Mouse (Mus musculus) spleen, adult 2 months (tissue): ENCODE measurements around the gene Nrxn1. TPM values are rescaled to one million over a fixed set of nuclear protein-coding genes. Genes with fewer than 3 reads are reported as not detected.

Source experiments
- DNase-seq, 2 experiments: peaks; one replicate each; pipeline versions ENCODE4 v3.0.0 to v3.0.0-alpha.2; 2012 to 2021; ENCODE audit warnings: low spot score in 2 of 2, low read depth in 1 of 2
- H3K27ac ChIP-seq: fragments of 200-500 bp; 2 replicates; pipeline ENCODE4 v1.5.1; 2012; ENCODE audit warnings: low read length, inconsistent platforms; ENCODE audit not compliant: insufficient read depth
- H3K27me3 ChIP-seq: fragments of 200-500 bp; 2 replicates; pipeline ENCODE4 v1.6.1; 2012; ENCODE audit warnings: mild to moderate bottlenecking, moderate library complexity, low read length, inconsistent platforms; ENCODE audit not compliant: control insufficient read depth, insufficient read depth
- H3K36me3 ChIP-seq: fragments of 200-500 bp; 2 replicates; pipeline ENCODE4 v1.6.1; 2012; ENCODE audit warnings: mild to moderate bottlenecking, low read length, inconsistent platforms; ENCODE audit not compliant: control insufficient read depth, insufficient read depth
- H3K4me1 ChIP-seq: fragments of 200-500 bp; 2 replicates; pipeline ENCODE4 v1.6.1; 2011; ENCODE audit warnings: inconsistent platforms; ENCODE audit not compliant: control insufficient read depth, insufficient read depth, insufficient read length
- H3K4me3 ChIP-seq: fragments of 200-500 bp; 2 replicates; pipeline ENCODE4 v1.5.1; 2011; ENCODE audit warnings: mild to moderate bottlenecking, inconsistent platforms; ENCODE audit not compliant: insufficient read depth, insufficient read length; ENCODE audit errors: extremely low read depth
- CTCF ChIP-seq: fragments of 200-500 bp; IDR thresholded peaks from 2 replicates; pipeline ENCODE4 v1.5.1; 2011; ENCODE audit warnings: mild to moderate bottlenecking, inconsistent platforms; ENCODE audit not compliant: insufficient read depth, insufficient read length, insufficient replicate concordance; ENCODE audit errors: extremely low read depth
- POLR2A ChIP-seq: fragments of 200-500 bp; IDR thresholded peaks from 2 replicates; pipeline ENCODE4 v1.6.1; 2011; ENCODE audit warnings: low read depth, low read length, inconsistent platforms
- WGBS: fragments of 180-500 bp; shearing (Covaris S2); methylation state at CpG from one replicate; pipeline ENCODE4 v1.1.7; 2018; 5-methylcytosine and 5-hydroxymethylcytosine counted together
- polyA plus RNA-seq: library from polyadenylated mRNA; depleted of rRNA; stranded (reverse); fragments of >200 nt; gene quantifications from 2 replicates; pipeline ENCODE4 v1.2.3, GENCODE M21; 2012

Nrxn1 gene
- polyA plus RNA-seq, 1 experiment = 0.50 TPM

- DNase-seq = no peak
- Histone ChIP-seq H3K27me3 (no peaks in the 10 kb centered on the region), H3K4me3 (no peak overlapping the region), H3K4me1 (no peaks in the 10 kb centered on the region), H3K27ac (no peak overlapping the region), H3K36me3 (no peaks in the 10 kb centered on the region)
- TF ChIP-seq CTCF = no peak
- TF ChIP-seq POLR2A = no peak
These were observed 884.3 kb downstream of the Nrxn1 start for GRCm38 (mm10) chr17:90208547-90208946.

GRCm38 (mm10) chr17:90207617-90208016 is 885.3 kb downstream of the Nrxn1 start:
- DNase-seq = no peak
- Histone ChIP-seq H3K27ac (no peak overlapping the region), H3K4me3 (no peak overlapping the region), H3K27me3 (no peaks in the 10 kb centered on the region), H3K4me1 (no peaks in the 10 kb centered on the region), H3K36me3 (no peaks in the 10 kb centered on the region)
- TF ChIP-seq POLR2A (no peak), CTCF (no peak)
- 87% methylated on average over 5 of the region's 5 CpGs for WGBS

- H3K27ac ChIP-seq = no peak overlapping the region
- H3K36me3 ChIP-seq = no peaks in the 10 kb centered on the region
- TF ChIP-seq CTCF (no peak), POLR2A (no peak)
- no peaks in the 10 kb centered on the region for H3K4me1 ChIP-seq
- no peak for DNase-seq
- no peaks in the 10 kb centered on the region for H3K27me3 ChIP-seq
- no peak overlapping the region for H3K4me3 ChIP-seq
These were observed 888.9 kb downstream of the Nrxn1 start for GRCm38 (mm10) chr17:90203993-90204392.

GRCm38 (mm10) chr17:90202785-90203184 is 890.1 kb downstream of the Nrxn1 start:
- Histone ChIP-seq H3K4me1 (no peaks in the 10 kb centered on the region), H3K4me3 (no peak overlapping the region), H3K27me3 (no peaks in the 10 kb centered on the region), H3K27ac (no peak overlapping the region), H3K36me3 (no peaks in the 10 kb centered on the region)
- DNase-seq = no peak
- TF ChIP-seq POLR2A (no peak), CTCF (no peak)
- 87% methylated on average over 2 of the region's 2 CpGs for WGBS

- Histone ChIP-seq H3K36me3 (no peaks in the 10 kb centered on the region), H3K4me3 (no peak overlapping the region), H3K27ac (no peak overlapping the region), H3K4me1 (no peaks in the 10 kb centered on the region), H3K27me3 (no peaks in the 10 kb centered on the region)
- no peak for TF ChIP-seq POLR2A
- TF ChIP-seq CTCF = no peak
- DNase-seq = no peak
- 50% methylated on average over 1 of the region's 1 CpGs for WGBS
These were observed 896.1 kb downstream of the Nrxn1 start for GRCm38 (mm10) chr17:90196772-90197171.

- H3K27me3 ChIP-seq = no peaks in the 10 kb centered on the region
- H3K4me3 ChIP-seq = no peak overlapping the region
- DNase-seq = no peak
- H3K27ac ChIP-seq = no peak overlapping the region
- TF ChIP-seq CTCF = no peak
- TF ChIP-seq POLR2A = no peak
- H3K36me3 ChIP-seq = no peaks in the 10 kb centered on the region
- no peaks in the 10 kb centered on the region for H3K4me1 ChIP-seq
- WGBS = 63% methylated on average over 4 of the region's 4 CpGs
These were observed 951.3 kb downstream of the Nrxn1 start for GRCm38 (mm10) chr17:90141602-90142001.

- Histone ChIP-seq H3K4me3 (no peak overlapping the region), H3K27me3 (no peaks in the 10 kb centered on the region), H3K27ac (no peak overlapping the region), H3K36me3 (no peaks in the 10 kb centered on the region), H3K4me1 (no peaks in the 10 kb centered on the region)
- TF ChIP-seq CTCF = no peak
- no peak for TF ChIP-seq POLR2A
- DNase-seq = no peak
- WGBS = 57% methylated on average over 12 of the region's 12 CpGs
These were observed 962.0 kb downstream of the Nrxn1 start for GRCm38 (mm10) chr17:90130836-90131235.
